Mouse (Mus musculus) bone marrow, adult 2 months (tissue): ENCODE measurements around the gene Timm44.

Experiments
- CTCF ChIP-seq: fragments of 200-500 bp; IDR thresholded peaks from 2 replicates; pipeline ENCODE4 v1.5.1; 2011; ENCODE audit warnings: low read length, control low read depth; ENCODE audit not compliant: control insufficient read depth, insufficient read depth
- POLR2A ChIP-seq: fragments of 200-500 bp; IDR thresholded peaks from 2 replicates; pipeline ENCODE4 v1.6.1; 2011; ENCODE audit warnings: low read depth, mild to moderate bottlenecking, control low read depth, low read length, borderline replicate concordance; ENCODE audit not compliant: control insufficient read depth

GRCm38 (mm10) chr8:4324983-4325750 lies 49.5 kb upstream of the Timm44 start, which contains the start of the genes Ccl25 and Elavl1:
- TF ChIP-seq CTCF (no peak), POLR2A (peak; percentile 81; the same call in 1 of the 2 replicates)
